Mouse (Mus musculus) granulocyte monocyte progenitor cell, adult 5-6 weeks (primary cell): ENCODE data around the gene Elfn2. TPM values are rescaled to one million over a fixed set of nuclear protein-coding genes. Genes with fewer than 3 reads are reported as not detected.

ENCODE experiments used
- ATAC-seq: replicated peaks from 2 replicates; pipeline ENCODE4 v1.8.0; 2016; ENCODE audit warnings: mild to moderate bottlenecking, moderate TSS enrichment, inconsistent platforms; ENCODE audit not compliant: poor library complexity, severe bottlenecking
- total RNA-seq, 2 experiments: library from RNA; stranded (forward) in 1 of 2; stranded (reverse) in 1 of 2; fragments of 200-712, 200-1000 nt in 1 of 2; fragments of >200 nt in 1 of 2; fragmentation: Nextera tagmentation in 1 of 2; gene quantifications; 2 replicates each; pipeline ENCODE4 v1.2.3; 2014 to 2017

The Elfn2 gene
- total RNA-seq, 2 experiments from 2014 or later: not detected

DNA sequence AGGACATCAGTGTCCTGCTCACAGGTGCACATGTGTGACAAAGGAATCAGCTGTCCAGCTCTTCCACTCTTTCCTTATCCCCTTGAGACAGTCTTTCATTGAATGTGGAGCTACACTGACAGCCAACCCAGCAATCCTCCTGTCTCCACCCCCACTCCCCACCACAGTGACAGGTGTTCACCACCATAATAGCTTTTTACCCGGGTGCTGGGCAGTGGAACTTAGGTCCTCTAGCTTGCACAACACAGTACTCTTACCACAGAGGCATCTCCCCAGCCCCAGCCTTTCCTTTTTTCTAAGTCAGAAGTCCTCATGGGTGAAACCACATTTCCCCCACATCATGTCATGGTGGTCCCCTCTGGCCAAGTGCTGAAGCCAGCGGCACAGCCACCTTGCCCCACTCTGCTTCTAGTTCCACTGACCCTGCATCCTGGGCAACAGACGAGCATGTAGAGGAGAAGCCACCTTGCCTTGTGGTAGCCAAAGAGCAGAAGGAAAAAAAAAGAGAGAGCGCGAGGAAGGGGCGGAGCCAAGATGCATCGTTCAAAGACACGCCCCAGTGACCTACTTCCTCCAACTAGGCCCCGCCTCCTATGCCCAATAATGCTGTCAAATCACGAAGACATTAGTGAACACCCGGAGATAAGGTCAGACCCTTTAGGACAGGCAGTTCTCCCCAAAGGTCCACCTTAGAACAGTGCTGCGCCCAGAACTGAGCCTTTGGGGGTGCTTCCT is 11.9 kb upstream of the Elfn2 start:
- peak; percentile 84 for ATAC-seq

DNA sequence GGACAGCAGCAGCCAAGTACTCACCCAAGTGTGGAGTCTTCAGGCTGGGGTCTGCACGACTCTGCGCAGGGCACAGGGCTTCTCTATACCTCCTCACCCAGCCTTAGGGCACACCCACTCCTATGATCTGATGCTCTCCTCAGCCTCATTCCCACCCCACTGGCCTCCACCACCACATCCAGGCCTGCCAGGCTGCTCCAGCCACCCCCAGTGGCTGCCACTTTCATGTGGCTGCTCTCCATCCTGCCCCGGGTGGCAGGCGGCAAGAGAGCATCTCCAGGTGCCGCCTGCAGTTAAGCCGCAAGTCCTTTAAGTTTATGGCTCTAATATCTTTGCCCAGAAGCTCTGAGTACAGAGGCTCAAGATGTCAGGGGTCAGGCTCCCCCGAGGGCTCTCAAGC is 8.1 kb upstream of the Elfn2 start:
- no peak for ATAC-seq

DNA sequence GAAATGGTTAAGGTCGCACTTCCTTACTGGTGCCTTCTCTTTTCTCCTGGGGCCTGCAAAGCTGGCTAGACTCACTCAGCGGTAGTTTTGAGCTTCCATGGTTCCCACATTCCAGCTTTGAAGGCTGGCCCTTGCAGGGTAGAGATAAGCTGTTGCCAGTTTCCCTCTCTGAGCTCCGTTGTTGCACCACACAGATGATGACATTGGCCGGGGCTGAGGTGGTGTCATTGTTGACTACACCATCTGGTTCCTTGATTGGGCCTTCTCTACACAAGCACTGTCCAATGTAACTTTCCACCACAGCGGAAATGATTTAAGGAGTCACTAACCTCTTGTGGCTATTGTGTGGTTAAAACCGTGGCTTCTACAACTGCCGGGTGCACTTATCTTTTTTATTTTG is 2.0 kb upstream of the Elfn2 start:
- ATAC-seq: peak; percentile 90

DNA sequence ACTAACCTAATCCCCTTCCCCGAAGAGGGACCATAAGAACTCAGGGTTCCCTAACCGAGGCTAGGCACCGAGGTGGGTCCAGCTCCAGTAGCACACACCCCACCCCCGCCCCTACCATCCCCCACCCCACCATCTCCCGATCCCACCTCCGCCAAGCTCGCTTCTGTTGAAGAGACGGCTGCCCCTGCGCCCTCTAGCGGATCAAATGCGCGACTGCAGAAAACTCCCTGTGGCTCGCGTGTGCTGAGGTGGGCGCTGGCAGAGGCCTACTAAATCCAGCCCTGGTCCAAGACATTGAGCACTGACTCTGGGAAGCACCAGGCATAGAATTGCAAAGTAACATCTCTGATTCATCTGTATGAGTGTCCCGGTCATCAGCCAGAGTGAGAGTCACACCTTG is 1.5 kb upstream of the Elfn2 start:
- 0 out of 2 replicates have a peak, but pooled peaks have one; percentile 26 for ATAC-seq

DNA sequence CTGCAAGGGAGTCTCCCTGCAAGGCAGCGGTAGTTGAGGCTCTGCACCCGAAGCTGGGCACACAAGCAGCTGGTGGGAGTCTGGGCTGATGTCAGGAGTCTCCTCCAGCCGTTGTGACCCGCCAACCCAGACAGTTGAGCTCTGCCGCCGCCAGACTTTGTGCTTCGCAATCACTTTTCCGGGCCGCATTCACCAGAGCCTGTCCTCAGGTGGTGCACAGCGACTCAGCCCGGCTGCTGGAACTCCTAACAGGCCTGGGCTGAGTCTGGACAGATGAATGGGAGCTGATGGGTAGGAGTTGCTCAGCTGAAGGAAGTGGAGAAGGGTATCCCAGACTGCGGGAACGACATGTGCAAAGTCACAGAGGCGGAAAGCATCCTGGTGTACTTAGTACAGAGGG is 845 bp upstream of the Elfn2 start:
- ATAC-seq: 0 out of 2 replicates have a peak, but pooled peaks have one; percentile 7

DNA sequence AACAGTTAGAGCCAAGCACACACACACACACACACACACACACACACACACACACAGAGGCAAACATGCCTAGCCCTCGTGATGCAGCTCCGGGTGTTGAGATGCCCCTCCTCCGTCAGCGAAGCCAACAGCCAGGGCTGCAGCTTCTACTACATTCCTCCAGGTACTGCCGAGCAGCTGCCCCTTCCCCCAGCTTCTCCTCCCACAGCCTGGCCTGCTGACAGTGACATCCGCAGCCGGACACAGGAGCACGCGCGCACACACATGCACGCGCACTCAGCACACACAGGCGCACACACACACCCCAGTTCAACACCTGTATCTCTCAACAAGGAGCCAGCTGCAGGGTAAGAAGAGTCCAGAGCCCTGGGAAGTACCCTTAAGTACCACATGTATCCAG is 1.6 kb downstream of the Elfn2 start:
- ATAC-seq: no peak

DNA sequence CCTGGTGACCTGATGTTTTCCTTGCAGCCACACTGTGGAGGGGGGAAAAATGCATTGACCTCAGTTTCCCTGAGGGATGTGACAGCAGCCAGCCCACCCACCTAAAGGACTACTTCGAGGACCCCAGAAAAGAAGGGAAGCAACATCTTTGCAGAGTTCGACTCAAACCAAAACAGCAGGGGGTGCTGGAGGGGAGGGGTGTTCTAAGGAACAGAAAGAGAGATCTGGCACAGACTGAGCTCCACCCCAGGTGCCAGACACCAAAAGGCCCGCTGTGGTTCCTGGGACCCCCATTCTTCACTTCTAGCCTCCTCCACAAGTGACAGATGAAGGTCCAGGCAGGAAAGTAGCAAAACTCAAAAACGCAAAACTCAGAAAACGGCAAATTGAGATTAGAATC is 2.7 kb downstream of the Elfn2 start:
- no peak for ATAC-seq

DNA sequence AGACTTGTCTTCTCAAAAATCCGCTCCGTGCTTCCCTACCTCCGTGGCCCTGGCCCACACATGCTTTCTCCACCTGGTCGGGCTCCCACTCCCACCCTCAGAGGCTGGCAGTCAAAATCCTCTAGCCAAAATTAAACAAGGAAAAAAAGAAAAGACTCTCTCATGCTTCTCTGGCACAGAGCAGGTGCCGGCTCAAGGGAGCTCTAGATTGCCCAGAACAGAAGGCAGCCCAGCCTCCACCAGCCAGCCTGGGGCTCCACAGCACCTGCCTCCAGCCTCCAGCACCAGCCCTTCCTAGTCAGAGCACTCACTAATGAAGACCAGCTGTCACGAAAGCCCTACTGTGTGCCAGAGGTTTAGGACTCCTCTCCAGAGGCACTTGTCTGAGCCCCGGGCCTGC is 4.8 kb downstream of the Elfn2 start:
- ATAC-seq: no peak

DNA sequence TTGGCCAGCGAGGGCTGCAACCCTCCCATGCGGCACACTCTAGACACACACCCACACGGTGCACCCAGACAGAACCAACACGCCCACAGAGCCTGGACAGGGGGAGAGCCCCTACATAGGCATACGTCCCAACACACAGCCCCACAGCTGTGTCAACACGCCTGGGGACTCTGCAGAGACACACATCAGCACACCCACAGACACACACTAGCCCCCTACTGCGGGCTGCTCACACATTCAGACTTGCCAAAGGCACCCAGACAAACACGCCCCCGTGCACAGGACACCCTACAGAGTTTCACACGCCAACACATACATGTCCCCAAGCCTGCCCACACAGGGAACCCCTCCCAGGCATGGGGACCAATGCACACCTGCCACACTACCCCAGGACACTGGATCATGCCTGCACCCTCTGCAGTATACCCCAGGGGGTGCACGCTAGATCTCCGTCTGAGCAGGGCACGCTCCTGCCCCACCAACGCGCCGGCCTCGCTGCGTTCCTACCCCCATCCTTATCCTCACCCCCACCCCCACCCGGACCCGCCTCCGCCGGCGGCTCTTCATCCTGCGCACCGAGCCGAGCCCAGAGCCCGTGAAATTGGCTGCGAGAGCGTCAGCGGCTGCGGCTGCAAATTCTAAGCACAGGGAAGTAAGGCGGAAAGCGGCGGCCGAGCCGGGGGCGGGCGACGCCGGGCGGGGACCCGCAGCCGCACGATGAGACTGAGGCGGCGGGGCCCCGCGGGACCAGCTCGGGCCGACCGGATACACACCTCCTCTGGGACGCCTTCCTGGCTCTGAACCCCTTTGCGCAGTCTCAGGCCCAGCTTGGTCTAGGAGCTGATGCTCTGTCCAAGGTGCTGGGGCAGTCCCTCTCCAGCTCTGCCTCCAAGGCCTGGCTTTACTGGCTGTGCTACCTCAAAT is 6.0 kb downstream of the Elfn2 start:
- peak; percentile 22; the same call in 1 of the 2 replicates for ATAC-seq

DNA sequence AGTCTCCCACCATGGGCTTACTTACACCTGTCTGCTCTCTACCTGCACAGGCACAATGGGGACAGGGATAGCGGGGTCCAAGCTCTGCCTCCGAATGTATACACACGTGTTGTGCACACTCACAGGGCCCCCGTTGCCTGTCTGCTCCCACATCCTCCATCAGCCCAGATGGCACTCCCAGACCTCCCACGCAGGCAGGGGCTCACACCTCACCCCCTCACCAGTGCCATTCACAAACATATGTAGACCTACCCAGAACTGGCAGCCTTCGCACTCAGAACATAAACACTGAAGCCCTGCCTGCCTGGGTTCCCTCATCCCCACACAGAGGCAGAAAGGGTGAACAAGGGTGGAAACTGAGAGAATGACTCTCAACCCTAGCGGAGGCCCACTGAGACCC is 6.6 kb downstream of the Elfn2 start:
- ATAC-seq: no peak

DNA sequence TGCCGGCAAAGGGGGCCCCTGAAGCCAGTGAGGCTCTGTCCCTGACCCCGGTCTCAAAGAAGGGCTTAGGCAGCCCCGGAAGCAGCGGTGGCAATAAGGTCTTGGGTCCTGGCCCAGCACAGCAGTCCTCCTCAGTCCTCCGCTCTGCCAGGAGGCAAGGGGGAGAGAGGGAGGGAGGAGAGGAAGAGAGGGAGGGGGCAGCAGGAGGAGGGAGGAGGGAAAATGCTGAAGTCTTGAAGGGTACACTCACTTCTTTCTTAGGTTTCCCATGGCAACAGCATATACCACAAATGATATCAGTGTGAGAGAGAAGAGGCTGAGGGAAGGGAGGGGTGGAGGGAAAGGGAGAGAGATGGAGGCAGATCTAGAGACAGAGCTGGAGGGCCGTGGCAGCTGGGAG is 7.9 kb downstream of the Elfn2 start:
- no peak for ATAC-seq

DNA sequence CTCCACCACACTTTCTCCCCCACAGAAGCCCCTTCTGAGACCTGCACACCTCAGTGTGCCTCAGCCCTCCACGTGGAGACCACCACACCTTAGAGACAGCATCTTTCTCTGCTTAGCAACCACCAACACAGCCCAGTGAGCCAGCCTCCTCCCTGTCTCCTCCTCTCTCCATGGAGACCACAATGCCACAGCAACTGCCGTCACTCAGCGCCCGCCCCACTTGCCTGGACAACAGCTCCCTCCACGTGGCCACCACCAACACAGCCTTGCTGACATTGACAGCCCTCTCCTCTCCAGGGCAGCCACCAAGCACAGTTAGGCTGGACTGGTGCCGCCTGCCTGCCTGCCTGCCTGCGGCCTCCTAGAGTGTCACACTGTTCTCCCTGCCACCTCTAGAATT is 8.8 kb downstream of the Elfn2 start:
- ATAC-seq: no peak

DNA sequence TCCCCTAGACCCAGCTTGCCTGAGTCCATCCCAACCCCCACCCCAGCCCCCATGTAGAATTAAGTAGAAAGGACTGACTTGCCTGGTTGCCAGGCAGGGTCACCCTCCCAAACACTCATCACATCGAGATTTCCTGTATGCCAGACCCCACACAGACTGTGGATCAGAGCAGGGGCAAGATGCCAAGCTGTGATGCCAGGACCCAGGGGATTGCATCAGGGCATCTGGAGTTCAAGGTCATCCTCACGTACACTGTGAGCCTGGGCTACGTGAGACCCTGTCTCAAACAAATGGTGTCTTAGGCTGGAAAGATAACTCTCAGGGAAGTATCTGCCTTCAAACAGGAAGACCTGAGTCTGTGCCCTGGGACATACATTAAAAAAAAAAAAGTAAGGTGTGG is 11.9 kb downstream of the Elfn2 start:
- no peak for ATAC-seq

DNA sequence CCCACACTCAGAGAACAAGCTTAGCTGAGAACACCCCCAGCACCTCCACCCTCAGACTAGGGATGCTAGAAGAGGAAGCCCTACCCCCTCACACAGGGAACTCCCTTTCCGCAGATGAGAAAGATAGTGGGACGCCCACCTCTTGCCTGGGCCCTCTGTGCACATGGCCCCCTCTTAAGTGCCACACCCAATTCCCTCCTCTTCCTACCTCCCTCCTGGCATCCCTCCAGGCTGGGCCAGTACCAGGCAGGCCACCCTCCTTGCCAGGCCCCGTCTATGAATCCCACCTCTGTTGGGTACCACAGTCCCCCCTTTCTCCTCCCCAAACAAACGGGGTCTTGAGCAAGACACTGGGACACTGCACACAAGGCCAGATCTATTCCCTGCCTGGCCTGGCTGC is 13.7 kb downstream of the Elfn2 start:
- ATAC-seq: no peak

DNA sequence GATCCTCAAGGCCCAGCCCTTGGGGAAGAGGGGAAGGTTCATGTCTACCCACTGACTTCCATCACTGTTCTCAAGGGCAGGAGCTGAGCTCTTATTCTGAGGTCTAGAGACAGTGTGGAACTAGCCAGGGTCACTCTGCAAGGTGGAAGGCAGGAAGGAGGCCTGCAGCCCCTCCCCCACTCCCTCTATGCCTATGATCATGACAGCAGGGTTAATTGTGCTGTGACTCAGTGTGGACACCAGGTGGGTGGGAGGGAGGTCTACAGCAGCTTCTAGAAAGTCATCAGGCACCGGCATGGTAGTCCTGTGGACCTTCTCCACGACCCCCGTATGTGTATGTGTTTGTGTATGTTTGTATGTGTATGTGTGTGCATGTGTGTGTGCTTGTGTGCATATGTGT is 14.6 kb downstream of the Elfn2 start:
- ATAC-seq: no peak

DNA sequence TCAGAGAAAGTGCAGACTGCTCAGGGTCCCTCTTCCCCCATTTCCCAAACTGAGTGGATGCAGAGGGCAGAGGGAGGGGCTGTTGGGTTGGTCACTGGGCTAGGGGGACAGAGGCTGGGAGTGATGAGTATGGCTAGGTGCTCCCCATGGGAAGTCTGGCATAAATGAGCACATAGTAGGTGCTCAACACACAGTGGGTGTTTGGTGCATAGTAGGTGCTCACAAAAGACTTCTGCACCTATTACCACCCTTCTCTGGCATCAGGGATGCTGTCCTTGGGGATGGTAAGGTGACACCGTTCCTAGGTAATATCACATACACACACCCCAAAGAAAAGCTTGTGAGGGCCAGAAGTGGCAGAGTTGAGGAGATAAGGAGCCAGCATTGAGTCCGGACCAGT is 18.2 kb downstream of the Elfn2 start:
- no peak for ATAC-seq

DNA sequence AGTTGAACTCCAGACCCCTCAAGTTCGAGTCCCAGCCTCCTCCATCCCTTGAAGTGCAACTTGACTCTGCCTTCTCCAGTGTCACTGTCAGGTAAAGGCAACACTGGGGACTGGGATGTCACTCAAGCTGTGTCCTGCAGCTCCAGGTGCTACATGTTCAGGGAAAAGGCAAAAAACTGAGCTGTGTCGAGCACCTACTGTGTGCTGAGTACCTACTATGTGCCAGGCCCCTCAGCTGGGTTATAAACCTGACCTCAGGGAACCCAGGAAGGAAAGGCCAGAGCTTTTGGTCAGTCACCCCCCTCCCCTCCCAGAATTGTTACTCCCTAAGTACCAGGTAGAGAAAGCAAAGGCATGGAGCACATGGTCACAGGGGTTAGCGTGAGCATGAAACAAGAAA is 19.1 kb downstream of the Elfn2 start:
- no peak for ATAC-seq

DNA sequence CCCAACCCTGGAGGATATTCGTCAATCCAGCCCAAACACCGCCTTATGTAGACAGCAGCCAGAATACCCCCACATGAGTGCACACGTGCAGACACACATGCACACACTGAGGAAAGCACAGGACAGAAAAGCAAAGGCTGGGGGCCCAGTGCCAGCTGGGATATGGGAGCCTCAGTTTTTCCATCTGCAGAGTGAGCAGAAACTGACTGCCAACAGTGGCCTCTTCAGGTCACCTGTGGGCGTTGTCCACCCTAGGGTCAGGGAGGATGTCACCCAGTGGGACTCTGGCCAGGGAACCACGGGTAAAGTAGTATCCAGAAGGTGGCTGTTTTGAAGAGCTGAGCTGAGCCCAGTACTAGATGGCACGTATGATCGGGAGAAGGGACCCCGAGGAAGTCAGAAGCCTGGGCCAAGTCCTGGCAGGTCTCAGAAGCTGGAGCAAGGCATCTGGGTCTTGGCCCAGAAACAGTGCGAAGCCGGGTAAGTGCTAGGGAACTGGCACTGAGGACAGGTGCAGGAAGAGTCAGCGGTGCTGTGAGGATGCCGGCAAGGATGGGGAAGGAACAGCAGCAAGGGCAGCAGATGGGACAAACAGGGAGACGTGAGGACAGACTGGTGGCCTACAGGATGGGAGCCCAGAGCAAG is 20.0 kb downstream of the Elfn2 start:
- no peak for ATAC-seq

DNA sequence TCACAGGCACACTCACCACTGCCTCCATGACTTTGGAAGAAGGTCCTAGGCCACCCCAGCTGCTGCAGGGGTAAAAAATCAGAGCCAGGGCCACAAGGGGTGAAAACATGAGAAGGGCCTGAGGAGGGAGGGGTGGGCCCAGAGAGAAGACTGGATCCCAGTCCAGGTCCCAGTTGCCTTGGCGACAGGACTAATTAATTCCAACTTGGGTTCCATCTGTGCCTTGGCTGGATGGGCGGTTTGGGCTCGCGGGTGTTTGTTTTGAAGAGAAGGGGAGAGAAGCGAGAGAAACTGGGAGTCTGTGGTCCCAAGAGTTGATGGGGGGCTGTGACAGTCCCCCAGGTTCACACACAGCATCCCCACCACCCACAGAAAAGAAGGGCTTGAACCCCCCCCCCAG is 20.5 kb downstream of the Elfn2 start:
- ATAC-seq: no peak

DNA sequence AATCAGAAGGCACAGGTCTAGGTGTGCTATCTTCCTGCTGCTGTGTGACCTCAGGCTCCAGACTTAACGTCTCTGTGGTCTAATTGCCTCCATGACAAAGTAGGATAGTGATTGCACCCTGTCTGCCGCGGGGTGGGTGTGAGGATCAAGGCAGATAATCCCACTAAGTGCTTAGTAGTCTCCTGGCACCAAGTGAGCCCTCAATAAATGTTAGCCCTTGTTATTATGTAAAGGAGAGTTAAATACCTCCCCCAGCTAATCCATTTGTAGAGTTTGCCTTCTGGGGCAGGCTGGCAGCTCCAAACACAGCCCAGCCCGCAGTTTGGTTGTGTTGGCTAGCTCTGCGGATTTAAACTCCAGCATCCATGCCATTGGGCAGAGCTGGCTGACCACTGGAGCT is 22.8 kb downstream of the Elfn2 start:
- no peak for ATAC-seq

DNA sequence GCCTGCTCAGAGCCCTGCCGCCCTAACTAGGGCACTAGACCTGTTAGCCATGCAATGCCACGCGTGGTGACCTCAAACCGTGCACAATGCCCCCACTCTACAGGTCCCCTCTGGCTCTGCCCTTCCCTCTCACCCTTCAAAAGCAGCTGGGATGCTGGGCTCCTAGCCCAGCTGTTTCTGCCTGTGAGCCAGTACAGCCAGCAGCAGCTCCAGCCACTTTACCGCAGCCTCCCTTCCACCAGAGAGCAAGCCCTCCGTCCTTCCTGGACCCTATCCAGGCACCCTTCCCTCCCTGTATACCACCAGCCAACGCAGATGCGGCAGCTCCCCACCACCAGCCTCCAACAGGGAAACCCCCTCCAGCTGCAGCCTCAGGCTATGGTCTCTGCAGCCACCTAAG is 26.1 kb downstream of the Elfn2 start:
- no peak for ATAC-seq
